Mouse (Mus musculus) G1E (cell line): ENCODE measurements at regions not wholly inside any gene's neighbourhood (a gene's known extent, or its start where the extent isn't known, plus 50 kb on each side); places are given as distances from the start of the nearest gene placed in this dataset.

Experiments
- CTCF ChIP-seq: IDR thresholded peaks from 2 replicates; pipeline ENCODE4 v1.5.1; 2012; ENCODE audit warnings: low read depth, low read length, inconsistent platforms, mixed read lengths
- GATA1 ChIP-seq: IDR thresholded peaks from 2 replicates; pipeline ENCODE4 v1.6.1; 2012; ENCODE audit warnings: borderline replicate concordance, low read length, inconsistent platforms, mixed read lengths
- GATA2 ChIP-seq: IDR thresholded peaks from 2 replicates; pipeline ENCODE4 v1.6.1; 2012; ENCODE audit warnings: low read depth, low read length, inconsistent platforms, borderline replicate concordance
- POLR2AphosphoS5 ChIP-seq: IDR thresholded peaks from 2 replicates; pipeline ENCODE4 v1.6.1; 2012; ENCODE audit warnings: low read depth, low read length, inconsistent platforms; ENCODE audit not compliant: insufficient replicate concordance
- TAL1 ChIP-seq: conservative IDR thresholded peaks from 2 replicates; pipeline ENCODE4 v1.6.1; 2012; ENCODE audit warnings: low read depth, low read length, inconsistent platforms, mixed read lengths

DNA sequence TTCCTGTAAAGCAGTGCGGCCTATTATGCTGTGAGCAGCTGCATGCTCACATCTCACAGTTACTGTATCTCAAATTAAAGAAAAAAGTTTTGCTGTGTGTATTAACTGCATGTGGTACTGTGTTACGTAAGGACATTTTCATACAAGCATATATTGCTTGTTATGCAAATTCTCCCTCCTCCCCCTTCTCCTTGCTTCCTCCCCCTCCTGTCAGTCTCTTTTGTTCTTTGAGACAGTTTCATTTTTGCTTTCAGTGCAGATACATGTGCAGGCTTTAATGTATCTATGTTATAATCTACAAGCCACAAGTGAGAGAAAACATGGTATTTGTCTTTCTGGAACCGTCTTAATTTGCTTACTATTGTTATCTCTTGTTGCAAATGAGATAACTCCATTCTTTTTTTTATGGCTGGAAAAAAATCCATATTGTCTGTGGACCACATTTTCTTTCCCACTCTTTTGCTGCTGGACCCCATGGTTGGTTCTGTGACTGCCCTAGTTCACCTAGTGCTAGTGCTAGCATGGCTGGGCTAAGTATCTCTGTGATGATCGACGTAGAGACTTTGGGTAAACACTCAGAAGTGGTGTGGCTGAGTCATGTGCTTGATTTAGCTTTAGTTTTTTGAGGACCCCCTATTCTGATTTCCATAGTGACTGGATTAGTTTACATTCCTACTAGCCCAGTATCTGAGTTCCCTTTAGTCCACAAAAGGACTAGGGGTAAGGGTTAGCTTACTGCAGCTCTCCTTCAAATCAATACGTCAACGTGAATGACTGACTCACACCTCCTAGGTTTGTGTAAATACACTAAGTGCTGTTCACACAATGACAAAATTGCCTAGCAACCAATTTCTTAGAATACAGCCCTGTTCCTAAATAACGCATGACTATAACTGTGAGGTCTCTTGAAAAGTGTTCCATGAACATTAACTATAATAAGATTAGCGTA is 158.1 kb downstream of the Icos start:
- TF ChIP-seq CTCF (no peak), GATA1 (no peak), POLR2AphosphoS5 (no peak), GATA2 (no peak), TAL1 (no peak)
